12 mouse cellular contexts compared by ENCODE assay signal in the genomic region with DNA sequence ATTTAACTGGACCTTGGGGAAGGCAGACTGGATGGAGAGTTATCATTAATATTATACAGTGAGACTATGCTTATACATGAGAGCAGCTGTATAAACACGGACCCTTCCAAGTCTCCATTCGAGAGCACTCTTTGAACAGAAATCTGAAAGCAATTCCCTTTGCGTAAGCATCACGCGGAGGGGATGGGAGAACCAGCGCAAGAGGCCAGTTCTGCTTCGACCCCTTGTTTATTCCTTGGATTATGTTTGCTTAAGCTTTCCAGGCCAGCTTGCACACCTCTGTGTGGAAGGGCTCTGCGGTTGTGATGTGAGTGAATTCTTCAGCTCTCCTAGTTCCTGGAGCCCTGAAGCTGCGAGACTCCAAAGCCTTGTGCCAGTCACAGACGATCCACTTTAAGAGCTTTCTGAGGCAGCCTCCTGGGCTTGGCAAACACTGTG.
A peak's percentile ranks its signal among the peaks of the same experiment; 100 is the strongest.
DNase-seq lines count a peak whose midpoint lies in the region; ATAC-seq and TF ChIP-seq lines count a peak whose summit lies in the region.
"Had no signal": no experiment of that assay in that cellular context is flagged by ENCODE, and none has a peak within 500 bp of the region (broad histone marks: within the 10 kb centered on the region; RNA-seq: fewer than 3 reads in every experiment).

No protein-coding gene starts in this region.

- no peaks in the 10 kb centered on the region for H3K27me3 ChIP-seq in heart, embryonic 12.5 days (replicated peaks)
- H3K27me3 ChIP-seq in intestine, embryonic 14.5 days (replicated peaks; ENCODE audit: control insufficient read depth, insufficient read depth, low read length), result no peaks in the 10 kb centered on the region
- H3K27me3 ChIP-seq in lung, postnatal 0 days (replicated peaks; ENCODE audit: insufficient read depth, low read length), result no peaks in the 10 kb centered on the region
- H3K27me3 ChIP-seq: heart, embryonic 13.5 days had no signal

- no peak overlapping the region for H3K4me3 ChIP-seq in heart, embryonic 12.5 days
- H3K4me3 ChIP-seq in intestine, embryonic 14.5 days (ENCODE audit: low read depth, low read length), result no peak overlapping the region
- H3K4me3 ChIP-seq in lung, postnatal 0 days (ENCODE audit: low read depth, low read length), result no peak overlapping the region
- H3K4me3 ChIP-seq: heart, embryonic 13.5 days had no signal

- H3K4me2 ChIP-seq in heart, embryonic 12.5 days, result no peak overlapping the region
- H3K4me2 ChIP-seq in intestine, embryonic 14.5 days (ENCODE audit: low read length), result peak overlapping the region; percentile 20
- peak overlapping the region; percentile 47 for H3K4me2 ChIP-seq in lung, postnatal 0 days (replicated peaks; ENCODE audit: low read depth, low read length)
- H3K4me2 ChIP-seq: heart, embryonic 13.5 days had no signal

- H3K27ac ChIP-seq in heart, embryonic 12.5 days (ENCODE audit: poor library complexity, severe bottlenecking), result no peak overlapping the region
- no peak overlapping the region; the same call in 1 of the 2 replicates for H3K27ac ChIP-seq in intestine, embryonic 14.5 days (ENCODE audit: low read depth)
- H3K27ac ChIP-seq in lung, postnatal 0 days (ENCODE audit: low read length), result peak overlapping the region; percentile 52
- H3K27ac ChIP-seq: heart, embryonic 13.5 days; macrophage had no signal

- H3K36me3 ChIP-seq in heart, embryonic 12.5 days, result no peaks in the 10 kb centered on the region
- no peaks in the 10 kb centered on the region for H3K36me3 ChIP-seq in intestine, embryonic 14.5 days (ENCODE audit: control insufficient read depth, insufficient read depth, low read length)
- H3K36me3 ChIP-seq in lung, postnatal 0 days (ENCODE audit: insufficient read depth, low read length), result no peaks in the 10 kb centered on the region
- H3K36me3 ChIP-seq: heart, embryonic 13.5 days had no signal

- no peak for TF ChIP-seq POLR2A in brain, embryonic 14.5 days (IDR thresholded peaks at IDR 0.05; ENCODE audit: borderline replicate concordance, extremely low read depth, insufficient read depth, insufficient read length, poor library complexity, severe bottlenecking)

- H3K4me1 ChIP-seq in heart, embryonic 12.5 days (replicated peaks), result no peaks in the 10 kb centered on the region
- H3K4me1 ChIP-seq in intestine, embryonic 14.5 days (replicated peaks; ENCODE audit: control insufficient read depth, insufficient read depth, low read length), result 0 out of 2 replicates have a peak, but pooled peaks cover 3% of the 10 kb centered on the region
- no peaks in the 10 kb centered on the region for H3K4me1 ChIP-seq in lung, postnatal 0 days (ENCODE audit: insufficient read depth, low read depth, low read length)
- H3K4me1 ChIP-seq: heart, embryonic 13.5 days had no signal

- no peak for TF ChIP-seq EP300 in lung, postnatal 0 days (IDR thresholded peaks at IDR 0.05)

- no peaks in the 10 kb centered on the region for H3K9me3 ChIP-seq in heart, embryonic 12.5 days (replicated peaks)
- H3K9me3 ChIP-seq in intestine, embryonic 14.5 days (ENCODE audit: control insufficient read depth, low read length), result no peaks in the 10 kb centered on the region
- H3K9me3 ChIP-seq in lung, postnatal 0 days (ENCODE audit: low read length), result no peaks in the 10 kb centered on the region
- H3K9me3 ChIP-seq: heart, embryonic 13.5 days had no signal

- 78% methylated on average over 10 of the region's 10 CpGs for WGBS in heart, embryonic 12.5 days
- 28% methylated on average over 10 of the region's 10 CpGs for WGBS in intestine, embryonic 14.5 days
- 19% methylated on average over 10 of the region's 10 CpGs for WGBS in lung, postnatal 0 days

- no peak for TF ChIP-seq CTCF in brain, embryonic 14.5 days (IDR thresholded peaks at IDR 0.05; ENCODE audit: borderline replicate concordance, extremely low read depth, insufficient read depth, insufficient read length)
- no peak for TF ChIP-seq CTCF in lung, postnatal 0 days (IDR thresholded peaks at IDR 0.05)

- no peak for ATAC-seq in heart, embryonic 12.5 days (ENCODE audit: insufficient number of reproducible peaks, low FRiP score)
- ATAC-seq in intestine, embryonic 14.5 days (replicated peaks; ENCODE audit: low FRiP score, low TSS enrichment, low read depth), result no peak
- ATAC-seq in lung, postnatal 0 days, result peak; percentile 71

- peak; percentile 32 for DNase-seq in heart, postnatal 4 days
- DNase-seq in brain, embryonic 14.5 days (ENCODE audit: low read depth), result peak; percentile 51
- DNase-seq in intestine, embryonic 14.5 days (ENCODE audit: low spot score), result no peak
- DNase-seq in lung, postnatal 0 days (ENCODE audit: low spot score), result peak; percentile 65
- no peak for DNase-seq in right cerebral cortex, postnatal 25 days
- no peak for DNase-seq in adrenal gland, postnatal 14 days
- DNase-seq in right cerebral cortex, postnatal 10 days (ENCODE audit: low spot score in 2 of 2), result no peak
- DNase-seq: adrenal gland, adult 2 months; thymus, postnatal 25 days had no signal

- no peak overlapping the region for H3K9ac ChIP-seq in heart, embryonic 12.5 days
- no peak overlapping the region for H3K9ac ChIP-seq in intestine, embryonic 14.5 days (ENCODE audit: low read length)
- H3K9ac ChIP-seq in lung, postnatal 0 days (replicated peaks; ENCODE audit: low read depth), result no peak overlapping the region
- H3K9ac ChIP-seq: heart, embryonic 13.5 days had no signal

Comparison
In these comparisons a context has a peak if more than half of its experiments do, and no peak if none do; other contexts are left out.
1. DNase-seq: peak in heart, postnatal 4 days (single experiment), brain, embryonic 14.5 days (single experiment) and lung, postnatal 0 days (single experiment); none in intestine, embryonic 14.5 days (single experiment), right cerebral cortex, postnatal 25 days (single experiment), adrenal gland, postnatal 14 days (single experiment) and right cerebral cortex, postnatal 10 days (0 of 2).